13 mouse cellular contexts compared by ENCODE assay signal in genomic region chr7:140953133-140953532, GRCm38 (mm10). TPM values are rescaled to one million over a fixed set of nuclear protein-coding genes. Genes with fewer than 3 reads are reported as not detected.
DNase-seq lines count a peak whose midpoint lies in the region; ATAC-seq and TF ChIP-seq lines count a peak whose summit lies in the region.
"Had no signal": no experiment of that assay in that cellular context is flagged by ENCODE, and none has a peak within 500 bp of the region (broad histone marks: within the 10 kb centered on the region; RNA-seq: fewer than 3 reads in every experiment).

No protein-coding gene starts in this region.

- peaks cover 65% of the 10 kb centered on the region for H3K4me1 ChIP-seq in kidney, embryonic 15.5 days
- H3K4me1 ChIP-seq in E14TG2a.4 (replicated peaks; ENCODE audit: low read depth, low read length): peaks cover 86% of the 10 kb centered on the region
- H3K4me1 ChIP-seq in MEL (ENCODE audit: control insufficient read depth in 1 of 2, insufficient read depth in 2 of 2, low read length in 2 of 2): peaks cover 0 to 21% of the 10 kb centered on the region in 2 experiments; a peak in 3 of 4 replicates
- peaks cover 64% of the 10 kb centered on the region for H3K4me1 ChIP-seq in limb, embryonic 13.5 days
- H3K4me1 ChIP-seq in forebrain, embryonic 13.5 days: peaks cover 25% of the 10 kb centered on the region
- H3K4me1 ChIP-seq: midbrain, embryonic 15.5 days had no signal

- H3K9ac ChIP-seq in kidney, embryonic 15.5 days: no peak overlapping the region
- H3K9ac ChIP-seq in MEL (ENCODE audit: control insufficient read depth, low read depth, low read length, poor library complexity, severe bottlenecking): no peak overlapping the region
- H3K9ac ChIP-seq in limb, embryonic 13.5 days: peak overlapping the region; percentile 48; the same call in 1 of the 2 replicates
- H3K9ac ChIP-seq in forebrain, embryonic 13.5 days: no peak overlapping the region
- H3K9ac ChIP-seq: forebrain, embryonic 12.5 days; midbrain, embryonic 15.5 days had no signal

- no peak for TF ChIP-seq RAD21 in MEL (IDR thresholded peaks at IDR 0.05; ENCODE audit: low read depth, low read length)

- no peaks in the 10 kb centered on the region for H3K9me3 ChIP-seq in kidney, embryonic 15.5 days (replicated peaks)
- H3K9me3 ChIP-seq in E14TG2a.4 (ENCODE audit: low read length): no peaks in the 10 kb centered on the region
- no peaks in the 10 kb centered on the region for H3K9me3 ChIP-seq in MEL (replicated peaks; ENCODE audit: insufficient read depth, low read length)
- H3K9me3 ChIP-seq in limb, embryonic 13.5 days: no peaks in the 10 kb centered on the region
- H3K9me3 ChIP-seq in forebrain, embryonic 13.5 days (replicated peaks): no peaks in the 10 kb centered on the region
- H3K9me3 ChIP-seq: forebrain, embryonic 12.5 days; midbrain, embryonic 15.5 days had no signal

- 0 out of 2 replicates have a peak overlapping the region, but pooled peaks have one; percentile 59 for H3K4me3 ChIP-seq in kidney, embryonic 15.5 days (replicated peaks)
- peak overlapping the region; percentile 93 for H3K4me3 ChIP-seq in E14TG2a.4 (replicated peaks; ENCODE audit: low read length)
- H3K4me3 ChIP-seq in MEL (ENCODE audit: control insufficient read depth in 1 of 2, insufficient read depth in 1 of 2, low read depth in 2 of 2, low read length in 2 of 2): no peak overlapping the region
- peak overlapping the region; percentile 70 for H3K4me3 ChIP-seq in limb, embryonic 13.5 days
- H3K4me3 ChIP-seq in forebrain, embryonic 13.5 days: no peak overlapping the region
- H3K4me3 ChIP-seq: forebrain, embryonic 12.5 days; midbrain, embryonic 15.5 days had no signal

- H3K79me2 ChIP-seq in MEL (ENCODE audit: control insufficient read depth, insufficient read depth, low read length, poor library complexity): peaks cover 29% of the 10 kb centered on the region

- 77% methylated on average over 11 of the region's 11 CpGs for WGBS in kidney, embryonic 15.5 days
- WGBS in limb, embryonic 13.5 days: 78% methylated on average over 11 of the region's 11 CpGs
- WGBS in forebrain, embryonic 13.5 days: 88% methylated on average over 11 of the region's 11 CpGs

- no peak for ATAC-seq in kidney, embryonic 15.5 days (replicated peaks; ENCODE audit: low FRiP score)
- no peak for ATAC-seq in limb, embryonic 13.5 days (ENCODE audit: low FRiP score, low read depth)
- no peak for ATAC-seq in forebrain, embryonic 13.5 days
- no peak for ATAC-seq in CD4-positive, CD25-positive, alpha-beta regulatory T cell, adult 4 months
- ATAC-seq: activated CD4-positive, CD25-positive, alpha-beta regulatory T cell, adult 4 months; midbrain, embryonic 15.5 days had no signal

- TF ChIP-seq CTCF in E14TG2a.4 (conservative IDR thresholded peaks at IDR 0.05; ENCODE audit: low read length): no peak
- TF ChIP-seq CTCF in MEL (IDR thresholded peaks at IDR 0.05 in 2 of 3, conservative IDR thresholded peaks at IDR 0.05 in 1 of 3; ENCODE audit: control insufficient read depth in 1 of 3, insufficient read depth in 1 of 3, low read depth in 2 of 3, low read length in 3 of 3, poor library complexity in 1 of 3, severe bottlenecking in 1 of 3): no peak

- no peak for TF ChIP-seq EP300 in MEL (IDR thresholded peaks at IDR 0.05; ENCODE audit: low read depth in 1 of 2, low read length in 2 of 2)

- no peaks in the 10 kb centered on the region for H3K27me3 ChIP-seq in kidney, embryonic 15.5 days
- H3K27me3 ChIP-seq in E14TG2a.4 (ENCODE audit: insufficient read depth, low read length): no peaks in the 10 kb centered on the region
- H3K27me3 ChIP-seq in MEL (ENCODE audit: control insufficient read depth in 1 of 2, insufficient read depth in 2 of 2, low read length in 2 of 2): no peaks in the 10 kb centered on the region
- H3K27me3 ChIP-seq in limb, embryonic 13.5 days: no peaks in the 10 kb centered on the region
- H3K27me3 ChIP-seq in forebrain, embryonic 13.5 days: peaks cover 3% of the 10 kb centered on the region; the same call in 1 of the 2 replicates
- H3K27me3 ChIP-seq: midbrain, embryonic 15.5 days had no signal

- H3K27ac ChIP-seq in kidney, embryonic 15.5 days: no peak overlapping the region
- H3K27ac ChIP-seq in MEL (ENCODE audit: control insufficient read depth, low read depth, low read length): peak overlapping the region; percentile 20; the same call in 1 of the 2 replicates
- H3K27ac ChIP-seq in limb, embryonic 13.5 days: 0 out of 2 replicates have a peak overlapping the region, but pooled peaks have one; percentile 28
- no peak overlapping the region for H3K27ac ChIP-seq in forebrain, embryonic 13.5 days
- H3K27ac ChIP-seq: forebrain, embryonic 12.5 days; midbrain, embryonic 15.5 days had no signal

- H3K4me2 ChIP-seq in kidney, embryonic 15.5 days: peak overlapping the region; percentile 88
- peak overlapping the region; percentile 89 for H3K4me2 ChIP-seq in limb, embryonic 13.5 days (replicated peaks)
- no peak overlapping the region for H3K4me2 ChIP-seq in forebrain, embryonic 13.5 days
- H3K4me2 ChIP-seq: forebrain, embryonic 12.5 days; midbrain, embryonic 15.5 days had no signal

- peaks cover 28% of the 10 kb centered on the region for H3K36me3 ChIP-seq in kidney, embryonic 15.5 days
- H3K36me3 ChIP-seq in E14TG2a.4 (ENCODE audit: insufficient read depth, low read length): peaks cover 66% of the 10 kb centered on the region
- peaks cover 0 to 14% of the 10 kb centered on the region in 2 experiments; a peak in 2 of 4 replicates for H3K36me3 ChIP-seq in MEL (ENCODE audit: control insufficient read depth in 1 of 2, insufficient read depth in 2 of 2, low read length in 2 of 2)
- peaks cover 39% of the 10 kb centered on the region for H3K36me3 ChIP-seq in limb, embryonic 13.5 days
- H3K36me3 ChIP-seq in forebrain, embryonic 13.5 days (ENCODE audit: poor library complexity, severe bottlenecking): 0 out of 2 replicates have a peak, but pooled peaks cover 6% of the 10 kb centered on the region
- H3K36me3 ChIP-seq: midbrain, embryonic 15.5 days had no signal

- no peak for DNase-seq in kidney, postnatal 14 days
- DNase-seq in MEL (ENCODE audit: low read depth, low spot score): no peak
- DNase-seq: gastrocnemius, postnatal 36 days; kidney, postnatal 25 days had no signal

- no peak for TF ChIP-seq POLR2A in MEL (IDR thresholded peaks at IDR 0.05; ENCODE audit: control insufficient read depth in 1 of 2, insufficient read depth in 1 of 2, low read depth in 1 of 2, low read length in 2 of 2, poor library complexity in 1 of 2)

TF ChIP-seq in MEL, 35 proteins besides CTCF, POLR2A, EP300 and RAD21 (continues in another document):
- TF ChIP-seq ELF1 (IDR thresholded peaks at IDR 0.05; ENCODE audit: low read depth, low read length) (no peak), TBP (IDR thresholded peaks at IDR 0.05; ENCODE audit: low read depth, low read length) (no peak)

RNA-seq across cellular contexts. Expression of gene Gm45717, which starts 2.6 kb away (rescaled TPM):
- 0.39 TPM in 1 of 2 replicates, not detected in the other for polyA plus RNA-seq in kidney, embryonic 15.5 days (2015; fragmentation: Nextera tagmentation; extraction: Ambion mirVana)
- total RNA-seq in MEL (2012; rRNA removed): not detected in 2 replicates
- polyA plus RNA-seq in MEL (2012; ENCODE audit: insufficient read depth in 1 of 2, insufficient read length in 2 of 2, low read depth in 1 of 2, low replicate concordance in 2 of 2, missing spikeins in 1 of 2): not detected
- not detected in 2 replicates for polyA plus RNA-seq in limb, embryonic 13.5 days (2015; fragmentation: Nextera tagmentation; extraction: Ambion mirVana)
- not detected in 2 replicates for polyA plus RNA-seq in forebrain, embryonic 13.5 days (2015; fragmentation: Nextera tagmentation; extraction: Ambion mirVana)
- polyA plus RNA-seq in CD4-positive, CD25-positive, alpha-beta regulatory T cell, adult 4 months (2017; shearing (Covaris generic)): under 1 TPM in 1 of 2 experiments, not detected in 1; 0.82 TPM
- total RNA-seq: gastrocnemius, postnatal 36 days; left cerebral cortex, postnatal 25 days had no signal
- polyA plus RNA-seq: activated CD4-positive, CD25-positive, alpha-beta regulatory T cell, adult 4 months; forebrain, embryonic 12.5 days; midbrain, embryonic 15.5 days had no signal

RNA-seq across cellular contexts. Expression of gene Ifitm2, which starts 2.7 kb away (rescaled TPM):
- polyA plus RNA-seq in kidney, embryonic 15.5 days (2015; fragmentation: Nextera tagmentation; extraction: Ambion mirVana): 897 and 954 TPM in 2 replicates
- 177 and 213 TPM in 2 replicates for total RNA-seq in MEL (2012; rRNA removed)
- polyA plus RNA-seq in MEL (2012; ENCODE audit: insufficient read depth in 1 of 2, insufficient read length in 2 of 2, low read depth in 1 of 2, low replicate concordance in 2 of 2, missing spikeins in 1 of 2): 100 to 1,000 TPM in 1 of 2 experiments, not detected in 1; 317 TPM
- polyA plus RNA-seq in limb, embryonic 13.5 days (2015; fragmentation: Nextera tagmentation; extraction: Ambion mirVana): 1,181 and 1,271 TPM in 2 replicates
- polyA plus RNA-seq in forebrain, embryonic 13.5 days (2015; fragmentation: Nextera tagmentation; extraction: Ambion mirVana): 147 and 153 TPM in 2 replicates
- polyA plus RNA-seq in CD4-positive, CD25-positive, alpha-beta regulatory T cell, adult 4 months (2017; shearing (Covaris generic)): 10 to 100 TPM; 39.6 to 46.5 TPM

RNA-seq across cellular contexts. Expression of gene Ifitm5, which starts 3.0 kb away (rescaled TPM):
- polyA plus RNA-seq in kidney, embryonic 15.5 days (2015; fragmentation: Nextera tagmentation; extraction: Ambion mirVana): 4.3 and 21.7 TPM in 2 replicates
- total RNA-seq in MEL (2012; rRNA removed): 0.31 TPM in 1 of 2 replicates, not detected in the other
- polyA plus RNA-seq in MEL (2012; ENCODE audit: insufficient read depth in 1 of 2, insufficient read length in 2 of 2, low read depth in 1 of 2, low replicate concordance in 2 of 2, missing spikeins in 1 of 2): 1 to 10 TPM in 1 of 2 experiments, not detected in 1; 1.1 TPM
- 10.7 and 15.2 TPM in 2 replicates for polyA plus RNA-seq in limb, embryonic 13.5 days (2015; fragmentation: Nextera tagmentation; extraction: Ambion mirVana)
- 0.45 and 0.64 TPM in 2 replicates for polyA plus RNA-seq in forebrain, embryonic 13.5 days (2015; fragmentation: Nextera tagmentation; extraction: Ambion mirVana)
- polyA plus RNA-seq in CD4-positive, CD25-positive, alpha-beta regulatory T cell, adult 4 months (2017; shearing (Covaris generic)): not detected
- total RNA-seq: left cerebral cortex, postnatal 25 days had no signal
- polyA plus RNA-seq: activated CD4-positive, CD25-positive, alpha-beta regulatory T cell, adult 4 months had no signal

RNA-seq across cellular contexts. Expression of gene Pgghg, which starts 11.9 kb away (rescaled TPM):
- 19.5 and 23.5 TPM in 2 replicates for polyA plus RNA-seq in kidney, embryonic 15.5 days (2015; fragmentation: Nextera tagmentation; extraction: Ambion mirVana)
- total RNA-seq in MEL (2012; rRNA removed): 3.0 and 3.2 TPM in 2 replicates
- 1 to 10 TPM in 1 of 2 experiments, not detected in 1; 7.2 TPM for polyA plus RNA-seq in MEL (2012; ENCODE audit: insufficient read depth in 1 of 2, insufficient read length in 2 of 2, low read depth in 1 of 2, low replicate concordance in 2 of 2, missing spikeins in 1 of 2)
- polyA plus RNA-seq in limb, embryonic 13.5 days (2015; fragmentation: Nextera tagmentation; extraction: Ambion mirVana): 25.9 and 28.0 TPM in 2 replicates
- polyA plus RNA-seq in forebrain, embryonic 13.5 days (2015; fragmentation: Nextera tagmentation; extraction: Ambion mirVana): 8.2 and 9.4 TPM in 2 replicates
- 10 to 100 TPM; 15.1 to 30.9 TPM for polyA plus RNA-seq in CD4-positive, CD25-positive, alpha-beta regulatory T cell, adult 4 months (2017; shearing (Covaris generic))

RNA-seq across cellular contexts. Expression of gene Ifitm1, which starts 13.9 kb away (rescaled TPM):
- polyA plus RNA-seq in kidney, embryonic 15.5 days (2015; fragmentation: Nextera tagmentation; extraction: Ambion mirVana): 55.2 and 59.7 TPM in 2 replicates
- total RNA-seq in MEL (2012; rRNA removed): 0.23 TPM in 1 of 2 replicates, not detected in the other
- polyA plus RNA-seq in MEL (2012; ENCODE audit: insufficient read depth in 1 of 2, insufficient read length in 2 of 2, low read depth in 1 of 2, low replicate concordance in 2 of 2, missing spikeins in 1 of 2): not detected
- 50.2 and 64.6 TPM in 2 replicates for polyA plus RNA-seq in limb, embryonic 13.5 days (2015; fragmentation: Nextera tagmentation; extraction: Ambion mirVana)
- 2.7 and 4.8 TPM in 2 replicates for polyA plus RNA-seq in forebrain, embryonic 13.5 days (2015; fragmentation: Nextera tagmentation; extraction: Ambion mirVana)
- not detected for polyA plus RNA-seq in CD4-positive, CD25-positive, alpha-beta regulatory T cell, adult 4 months (2017; shearing (Covaris generic))

Comparison
In these comparisons a context has a peak if more than half of its experiments do, and no peak if none do; other contexts are left out.
1. H3K27ac ChIP-seq: peak in MEL (single experiment) and limb, embryonic 13.5 days (single experiment); none in kidney, embryonic 15.5 days (single experiment) and forebrain, embryonic 13.5 days (single experiment).
2. H3K4me3 ChIP-seq: peak in kidney, embryonic 15.5 days (single experiment), E14TG2a.4 (single experiment) and limb, embryonic 13.5 days (single experiment); none in MEL (0 of 2) and forebrain, embryonic 13.5 days (single experiment).